Mouse (Mus musculus) adrenal gland, postnatal 14 days (tissue): Measurements from ENCODE around the gene Polr3c. TPM values are rescaled to one million over a fixed set of nuclear protein-coding genes. Genes with fewer than 3 reads are reported as not detected.
"Not testable (repeated sequence)": the region's sequence is repeated elsewhere in the genome, so short reads cannot be mapped to it uniquely, and the experiment has no call there.

Source experiments
- DNase-seq: peaks from one replicate; pipeline ENCODE4 v3.0.0; 2021; ENCODE audit warnings: mixed read lengths
- total RNA-seq: library from RNA; stranded (reverse); gene quantifications from 2 replicates; pipeline ENCODE4 v1.2.3, GENCODE M21; 2021

Polr3c gene
- total RNA-seq, 1 experiment from 2014 or later, result 26.4 TPM

DNA sequence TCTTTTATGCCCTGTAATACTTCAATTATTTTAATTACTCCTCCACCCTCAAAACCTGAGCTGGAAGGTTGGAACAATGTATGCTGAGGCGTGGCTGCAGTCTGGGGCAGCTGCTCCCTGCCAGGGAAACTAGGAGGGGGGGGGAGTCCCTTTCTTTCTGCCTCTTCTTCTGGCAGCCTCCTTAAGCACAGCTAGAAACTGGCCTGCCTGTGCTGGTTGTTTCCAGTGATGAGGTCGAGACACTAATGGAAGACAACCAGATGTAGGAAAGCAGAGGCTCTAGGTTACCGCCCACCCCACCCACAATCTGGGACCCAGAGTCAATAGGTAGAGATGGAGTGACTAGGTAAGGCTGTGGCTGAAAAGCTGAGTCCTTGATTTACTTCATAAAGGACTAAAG lies 51.7 kb downstream of the Polr3c start:
- DNase-seq, result no peak

DNA sequence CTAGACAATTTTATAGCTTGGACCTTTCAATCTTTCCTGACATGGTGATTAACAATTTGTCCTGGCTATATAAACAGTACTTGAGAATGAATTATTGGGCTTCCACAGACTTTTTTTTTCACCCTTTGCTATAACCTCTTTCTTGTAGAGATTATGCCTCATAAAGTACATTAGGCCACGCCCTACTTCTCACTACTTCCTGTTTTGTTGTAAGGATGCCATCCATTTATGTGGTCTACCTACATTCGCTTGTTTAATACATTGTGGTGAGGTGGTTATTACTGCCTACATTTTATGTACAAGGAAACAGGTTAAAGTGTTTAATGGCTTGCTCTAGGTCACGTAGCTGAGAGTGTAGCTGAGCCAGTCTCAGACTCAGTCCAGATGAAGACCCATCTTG lies 52.3 kb downstream of the Polr3c start:
- no peak for DNase-seq

DNA sequence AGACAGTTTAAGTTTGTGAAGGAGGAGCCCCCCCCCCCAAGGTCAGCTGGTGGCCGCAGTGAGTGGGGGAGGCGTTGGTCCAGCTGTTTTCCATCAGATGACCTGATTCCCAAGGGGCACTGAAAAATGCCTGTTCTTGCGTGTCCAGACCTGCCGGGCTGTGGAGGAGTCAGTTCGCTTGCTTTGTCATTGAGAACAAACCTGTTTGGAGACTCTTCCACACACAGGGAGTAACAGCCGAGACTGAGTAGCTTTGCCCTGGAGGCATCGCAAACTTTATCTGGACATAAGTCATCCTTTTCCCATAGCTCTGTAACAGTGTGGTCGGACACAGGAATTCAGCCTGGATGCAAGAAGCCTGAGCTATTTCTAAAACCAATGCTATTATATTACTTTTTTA lies 53.0 kb downstream of the Polr3c start:
- no peak for DNase-seq

DNA sequence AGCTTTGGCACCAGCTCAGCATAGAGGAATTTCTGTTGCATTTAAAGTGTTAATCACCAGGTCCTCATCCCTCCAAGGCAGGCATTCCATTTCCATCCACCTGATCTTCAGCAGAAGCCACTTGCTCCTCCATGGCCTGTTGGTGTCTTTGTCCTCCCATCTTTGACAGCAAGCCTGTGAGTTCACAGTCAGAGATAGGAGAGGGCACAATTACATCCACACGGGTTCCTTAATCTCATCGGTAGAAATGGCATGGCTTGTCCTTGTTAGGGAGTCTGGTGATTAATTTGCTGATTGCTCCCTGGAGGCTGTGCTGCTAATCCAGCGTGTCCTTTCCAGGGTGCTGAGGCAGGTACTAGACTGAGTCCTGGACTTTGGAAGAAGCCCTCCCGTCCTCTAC lies 53.9 kb downstream of the Polr3c start:
- no peak for DNase-seq

DNA sequence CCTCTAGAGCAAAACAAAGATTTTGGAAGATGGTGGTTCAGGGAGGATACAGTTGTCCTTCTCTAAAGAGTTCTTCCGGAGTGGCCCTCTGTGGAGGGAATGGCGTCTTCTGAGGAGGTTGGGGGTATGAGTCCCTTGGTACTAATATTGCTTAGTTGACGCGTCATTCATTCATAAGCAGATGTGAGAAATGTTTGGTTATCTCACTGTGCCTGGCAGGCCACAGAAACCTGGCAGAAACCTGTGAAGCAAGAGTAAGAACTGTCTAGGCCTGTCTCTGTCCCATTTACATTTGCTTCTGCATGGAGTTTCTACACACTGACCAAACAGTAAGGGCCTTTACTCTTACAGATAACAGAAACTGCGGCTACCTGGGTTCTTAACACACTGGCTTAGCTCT lies 55.9 kb downstream of the Polr3c start:
- no peak for DNase-seq

DNA sequence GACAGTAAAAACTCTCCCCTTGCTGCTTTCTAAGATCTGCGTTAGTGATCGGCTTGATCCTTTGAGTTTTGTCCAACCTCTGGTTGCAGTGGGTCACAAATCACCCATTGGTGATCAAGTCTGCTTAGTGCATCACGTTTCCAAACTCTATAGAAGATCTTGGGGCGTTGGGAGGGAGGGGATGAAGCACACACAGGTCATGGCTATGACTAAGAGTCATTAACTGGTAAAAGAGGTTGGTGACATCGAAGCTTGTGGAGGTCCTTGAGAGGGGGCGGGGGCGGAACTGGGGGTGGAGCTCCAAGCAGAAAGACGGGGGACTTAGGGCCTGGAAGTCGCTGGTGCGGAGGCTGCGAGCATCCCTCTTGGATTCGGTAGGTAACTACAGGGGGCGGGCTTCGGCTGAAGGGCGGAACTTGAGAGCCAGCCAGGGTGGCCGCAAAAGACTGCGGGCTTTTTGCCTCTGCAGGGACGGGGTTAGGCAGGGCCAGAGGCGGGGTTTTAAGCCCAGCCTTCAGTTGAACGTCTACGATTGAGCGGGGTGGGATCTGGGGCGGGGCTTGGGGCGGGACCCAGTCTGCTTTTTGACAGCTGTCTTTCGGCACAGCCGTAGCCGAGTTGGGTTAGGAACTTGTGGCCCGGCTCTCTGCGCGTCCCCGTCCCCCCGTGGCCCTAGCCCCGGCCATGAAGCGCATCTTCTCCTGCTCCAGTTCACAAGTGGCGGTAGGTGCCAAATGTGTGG lies 57.5 kb downstream of the Polr3c start, which contains the start of gene Ankrd35:
Gene Ankrd35 (plus strand): TSS at position 405 of the 742 bp plus-strand sequence.
- peak; percentile 91 for DNase-seq

DNA sequence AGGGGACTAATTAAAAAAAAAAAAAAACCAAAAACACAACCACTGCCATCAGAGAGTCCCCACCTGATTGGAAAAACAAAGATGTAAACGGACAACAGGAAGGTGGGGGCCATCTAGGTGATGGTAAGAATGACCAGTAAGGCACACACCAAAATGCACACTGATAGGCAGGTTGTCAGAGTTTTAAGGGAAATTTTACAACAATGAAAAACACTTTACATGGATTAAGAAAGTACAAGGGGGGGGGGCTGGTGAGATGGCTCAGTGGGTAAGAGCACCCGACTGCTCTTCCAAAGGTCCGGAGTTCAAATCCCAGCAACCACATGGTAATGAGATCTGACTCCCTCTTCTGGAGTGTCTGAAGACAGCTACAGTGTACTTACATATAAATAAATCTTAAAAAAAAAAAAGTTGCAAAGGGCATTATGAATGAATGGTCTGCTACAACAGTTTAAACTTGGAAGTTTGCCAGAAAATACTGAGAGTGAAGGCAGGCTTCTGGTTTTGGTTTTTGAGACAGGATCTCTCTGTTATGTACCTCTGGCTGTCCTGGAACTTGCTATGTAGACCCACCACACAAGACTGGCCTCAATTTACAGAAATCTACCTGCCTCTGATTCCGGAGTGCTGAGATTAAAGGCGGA lies 58.9 kb downstream of the Polr3c start:
- DNase-seq, result no peak

DNA sequence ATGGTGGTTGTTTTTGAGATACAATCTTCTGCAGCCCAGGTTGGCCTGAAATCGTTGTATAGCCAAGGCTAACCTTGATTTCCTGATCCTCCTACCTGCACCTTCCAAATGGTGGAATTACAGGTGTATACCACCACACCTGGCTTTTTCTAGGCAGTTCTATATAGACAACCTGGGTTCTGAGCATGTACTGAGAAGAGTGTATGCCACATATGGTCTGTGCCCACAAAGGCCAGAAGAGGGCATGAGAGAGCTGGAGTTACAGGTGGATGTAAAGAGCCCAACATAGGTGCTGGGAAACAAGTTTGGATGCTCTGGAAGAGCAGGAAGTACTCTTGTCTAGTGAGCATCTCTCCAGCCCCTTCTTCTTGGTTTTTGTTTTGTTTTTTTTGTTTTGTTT lies 60.1 kb downstream of the Polr3c start:
- peak; percentile 60 for DNase-seq

DNA sequence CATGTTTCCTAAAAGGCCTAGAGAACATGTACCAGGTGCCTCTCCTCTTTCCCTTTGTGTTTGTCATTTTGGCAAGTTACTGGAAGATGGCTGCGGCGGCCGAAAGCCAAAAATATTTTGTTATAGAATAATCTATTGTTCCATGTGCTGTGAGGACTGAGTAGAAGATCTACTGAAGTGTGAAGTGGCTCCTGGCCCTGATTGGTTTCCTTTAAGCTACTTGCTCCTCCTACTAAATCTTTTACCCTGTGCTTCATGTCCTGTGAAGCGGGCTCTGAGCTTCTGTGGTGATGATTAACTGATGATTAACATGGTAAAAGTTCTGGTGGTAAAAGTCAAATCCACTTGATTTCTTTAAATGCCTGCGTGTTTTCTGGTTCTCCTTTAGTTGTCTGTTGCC lies 60.5 kb downstream of the Polr3c start:
- DNase-seq, result no peak

DNA sequence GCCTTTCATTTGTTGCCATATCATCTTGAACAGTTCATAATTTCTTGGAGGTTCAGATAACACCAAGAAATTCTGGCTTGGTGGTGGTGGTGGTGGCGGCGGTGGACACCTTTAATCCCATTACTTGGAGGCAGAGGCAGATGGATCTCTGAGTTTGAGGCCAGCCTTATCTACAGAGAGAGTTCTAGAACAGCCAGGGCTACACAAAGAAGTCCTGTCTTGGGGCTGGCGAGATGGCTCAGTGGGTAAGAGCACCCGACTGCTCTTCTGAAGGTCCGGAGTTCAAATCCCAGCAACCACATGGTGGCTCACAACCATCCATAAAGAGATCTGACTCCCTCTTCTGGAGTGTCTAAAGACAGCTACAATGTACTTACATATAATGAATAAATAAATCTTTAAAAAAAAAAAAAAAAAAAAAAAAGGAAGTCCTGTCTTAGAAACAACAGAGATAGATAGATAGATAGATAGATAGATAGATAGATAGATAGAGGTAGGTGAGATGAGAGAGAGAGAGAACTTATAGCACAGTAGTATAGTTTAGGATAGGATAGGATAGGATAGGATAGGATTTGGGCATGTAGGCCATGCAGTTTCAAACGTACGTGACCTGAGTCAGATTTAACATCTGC lies 61.6 kb downstream of the Polr3c start:
- not testable (repeated sequence) for DNase-seq

DNA sequence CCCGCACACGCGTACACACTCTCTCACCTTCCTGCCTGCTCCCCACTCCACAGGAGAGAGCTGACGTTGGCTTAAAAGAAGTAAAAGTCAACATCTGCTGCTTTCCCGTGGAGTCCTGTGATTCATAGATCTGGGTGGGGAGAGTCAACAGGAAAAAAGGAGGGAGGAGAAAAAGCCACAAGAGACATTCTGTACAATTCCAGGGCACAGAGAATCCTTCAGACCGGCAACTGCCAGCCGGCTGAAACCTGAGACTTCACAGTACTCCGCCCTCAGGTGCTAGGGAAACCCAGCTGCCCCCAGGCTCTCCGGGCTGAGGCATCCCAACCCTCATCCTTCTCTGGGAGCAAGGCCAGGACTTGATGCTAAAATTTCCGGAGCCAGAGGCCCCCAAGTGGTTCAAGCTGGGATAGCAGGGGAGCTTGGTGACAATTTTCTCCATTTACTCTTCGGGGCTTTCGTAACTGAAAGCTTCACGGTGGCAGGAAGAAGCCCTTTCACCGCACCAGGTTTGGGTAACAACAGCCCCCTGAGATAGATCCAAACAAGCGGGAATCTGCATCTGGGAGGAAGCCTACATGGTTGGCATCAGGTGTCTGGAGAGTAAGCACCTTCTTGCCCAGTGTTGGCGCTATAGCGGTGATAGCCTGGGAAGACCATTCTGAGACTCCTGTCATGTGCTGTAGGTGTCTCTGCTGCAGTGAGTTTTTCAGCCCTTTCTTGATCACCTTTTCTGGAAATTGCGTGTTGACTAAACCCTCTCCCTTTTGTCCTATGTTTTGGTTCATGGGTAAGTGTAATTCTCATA lies 63.8 kb downstream of the Polr3c start:
- peak; percentile 86 for DNase-seq

DNA sequence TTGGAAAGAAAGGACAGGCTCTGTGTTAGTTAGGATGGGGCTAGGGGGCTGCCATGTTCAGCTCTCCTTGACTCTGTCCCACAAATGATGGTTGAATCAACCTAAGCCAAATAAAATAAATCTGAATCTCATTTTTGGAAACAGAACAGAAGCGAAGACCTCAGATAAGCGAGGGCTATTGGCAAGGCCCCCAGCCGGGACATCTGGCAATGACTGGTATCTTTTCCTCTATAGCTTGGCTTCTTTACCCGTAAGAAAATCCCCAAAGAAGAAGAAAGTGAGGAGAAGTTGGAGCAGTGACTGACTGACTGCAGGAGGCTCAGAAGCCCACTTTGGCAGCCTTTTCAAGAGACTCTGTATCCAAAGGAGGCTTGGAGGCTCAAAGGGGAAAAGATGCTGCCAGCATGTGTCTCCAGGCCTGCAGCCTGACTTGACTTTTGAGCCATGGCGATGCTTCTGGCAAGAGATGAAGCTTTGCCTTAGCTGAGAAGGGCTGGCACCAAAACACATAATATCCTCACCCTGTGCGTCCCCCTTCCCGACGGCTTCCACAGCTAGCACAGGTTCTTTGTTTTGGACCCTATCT lies 64.6 kb downstream of the Polr3c start:
- no peak for DNase-seq

Other genes starting within 250 kb of the Polr3c start
- gene Hfe2, start 202.5 kb downstream of the Polr3c start, total RNA-seq, result 6.9 TPM in 1 of 2 replicates, not detected in the other
- gene Txnip, start 169.7 kb downstream of the Polr3c start, total RNA-seq, result 479 and 772 TPM in 2 replicates
- gene Gm16253, start 150.6 kb downstream of the Polr3c start, total RNA-seq, result not detected in 2 replicates
- gene Polr3gl, start 133.4 kb downstream of the Polr3c start, total RNA-seq, result 35.0 and 36.1 TPM in 2 replicates
- gene Ankrd34a, start 131.0 kb downstream of the Polr3c start, total RNA-seq, result 0.49 and 0.70 TPM in 2 replicates
- gene Lix1l, start 126.5 kb downstream of the Polr3c start, total RNA-seq, result 29.1 and 29.6 TPM in 2 replicates
- gene Rbm8a, start 97.7 kb downstream of the Polr3c start, total RNA-seq, result 95.0 and 98.6 TPM in 2 replicates
- 43.6 and 45.6 TPM in 2 replicates for gene Pex11b, start 92.3 kb downstream of the Polr3c start, total RNA-seq
- 0.19 and 0.34 TPM in 2 replicates for gene Gm42957, start 92.2 kb downstream of the Polr3c start, total RNA-seq
- gene Itga10, start 82.0 kb downstream of the Polr3c start, total RNA-seq, result 1.6 and 2.6 TPM in 2 replicates
- 1.7 and 2.9 TPM in 2 replicates for gene Ankrd35, start 57.5 kb downstream of the Polr3c start, total RNA-seq
- gene Pias3, start 31.2 kb downstream of the Polr3c start, total RNA-seq, result 21.3 and 31.9 TPM in 2 replicates
- gene Nudt17, start 19.1 kb downstream of the Polr3c start, total RNA-seq, result 3.6 and 4.1 TPM in 2 replicates
- 33.5 and 34.2 TPM in 2 replicates for gene Rnf115, start within 50 bp of the Polr3c start, total RNA-seq
- gene Pdzk1, start 101.7 kb upstream of the Polr3c start, total RNA-seq, result 0.26 and 4.2 TPM in 2 replicates
- gene Cd160, start 101.7 kb upstream of the Polr3c start, total RNA-seq, result not detected in 2 replicates
- 3.4 and 4.0 TPM in 2 replicates for gene Gja5, start 177.1 kb upstream of the Polr3c start, total RNA-seq
- 27.0 and 29.2 TPM in 2 replicates for gene Gpr89, start 177.7 kb upstream of the Polr3c start, total RNA-seq
- gene Gja8, start 198.4 kb upstream of the Polr3c start, total RNA-seq, result not detected in 2 replicates